Mouse (Mus musculus) liver, embryonic 15.5 days (tissue): Measurements from ENCODE around the gene Per2. TPM values are rescaled to one million over a fixed set of nuclear protein-coding genes. Genes with fewer than 3 reads are reported as not detected.
A peak's percentile ranks its signal among the peaks of the same experiment; 100 is the strongest.

Experiments
- ATAC-seq: fragments of 200-750 bp; cut with Nextera tagmentation; 2 replicates; pipeline ENCODE4 v1.8.0; 2017; ENCODE audit warnings: moderate number of reproducible peaks, mild to moderate bottlenecking, moderate library complexity; ENCODE audit not compliant: insufficient read depth
- H3K27ac ChIP-seq: fragments of 300-500 bp; sonication (generic); replicated peaks from 2 replicates; pipeline ENCODE4 v1.5.1; 2015; ENCODE audit warnings: mild to moderate bottlenecking, inconsistent platforms
- H3K27me3 ChIP-seq: fragments of 300-500 bp; sonication (generic); 2 replicates; pipeline ENCODE4 v1.6.1; 2015; ENCODE audit warnings: mild to moderate bottlenecking, inconsistent platforms
- H3K36me3 ChIP-seq: fragments of 300-500 bp; sonication (generic); replicated peaks from 2 replicates; pipeline ENCODE4 v1.6.1; 2015; ENCODE audit warnings: moderate library complexity, mild to moderate bottlenecking, inconsistent platforms
- H3K4me1 ChIP-seq: fragments of 300-500 bp; sonication (generic); replicated peaks from 2 replicates; pipeline ENCODE4 v1.6.1; 2015; ENCODE audit warnings: inconsistent platforms
- H3K4me2 ChIP-seq: fragments of 300-500 bp; sonication (generic); 2 replicates; pipeline ENCODE4 v1.6.1; 2015; ENCODE audit warnings: moderate library complexity, mild to moderate bottlenecking, inconsistent platforms
- H3K4me3 ChIP-seq: fragments of 300-500 bp; sonication (generic); replicated peaks from 2 replicates; pipeline ENCODE4 v1.5.1; 2015; ENCODE audit warnings: mild to moderate bottlenecking, inconsistent platforms
- H3K9ac ChIP-seq: fragments of 300-500 bp; sonication (generic); 2 replicates; pipeline ENCODE4 v1.6.1; 2015; ENCODE audit warnings: moderate library complexity, mild to moderate bottlenecking, inconsistent platforms
- H3K9me3 ChIP-seq: fragments of 300-500 bp; sonication (generic); replicated peaks from 2 replicates; pipeline ENCODE4 v1.6.1; 2016; ENCODE audit warnings: inconsistent platforms
- WGBS: fragments of 180-500 bp; shearing (Covaris S2); methylation state at CpG from one replicate; pipeline ENCODE4 v1.1.7; 2015; ENCODE audit warnings: mixed read lengths; ENCODE audit not compliant: insufficient replicate concordance; 5-methylcytosine and 5-hydroxymethylcytosine counted together
- polyA plus RNA-seq: library from polyadenylated mRNA; unstranded; fragments of >200 nt; fragmentation: Nextera tagmentation; extraction: Ambion mirVana; gene quantifications from 2 replicates; pipeline ENCODE4 v1.2.1, GENCODE M21; 2015

Per2 gene
- polyA plus RNA-seq, 1 experiment from 2014 or later, result 2.3 TPM

- 81% methylated on average over 8 of the region's 8 CpGs for WGBS
- H3K4me1 ChIP-seq, result peaks cover 18% of the 10 kb centered on the region
- no peak overlapping the region for H3K9ac ChIP-seq
- no peak overlapping the region for H3K4me2 ChIP-seq
- H3K36me3 ChIP-seq, result peaks cover 12% of the 10 kb centered on the region
- ATAC-seq, result no peak
- no peak overlapping the region for H3K4me3 ChIP-seq
- no peak overlapping the region for H3K27ac ChIP-seq
- H3K27me3 ChIP-seq, result no peaks in the 10 kb centered on the region
- H3K9me3 ChIP-seq, result no peaks in the 10 kb centered on the region
These were observed 24.2 kb downstream of the Per2 start for GRCm38 (mm10) chr1:91434905-91435304.

- H3K36me3 ChIP-seq, result peaks cover 29% of the 10 kb centered on the region
- no peak overlapping the region for H3K4me2 ChIP-seq
- ATAC-seq, result no peak
- H3K27me3 ChIP-seq, result no peaks in the 10 kb centered on the region
- no peak overlapping the region for H3K4me3 ChIP-seq
- H3K4me1 ChIP-seq, result no peaks in the 10 kb centered on the region
- no peak overlapping the region for H3K9ac ChIP-seq
- 73% methylated on average over 7 of the region's 7 CpGs for WGBS
- no peaks in the 10 kb centered on the region for H3K9me3 ChIP-seq
- H3K27ac ChIP-seq, result no peak overlapping the region
These were observed 28.4 kb downstream of the Per2 start for GRCm38 (mm10) chr1:91430761-91431160.

GRCm38 (mm10) chr1:91429212-91429611 is 29.9 kb downstream of the Per2 start:
- Histone ChIP-seq H3K27ac (no peak overlapping the region), H3K9ac (no peak overlapping the region), H3K4me2 (no peak overlapping the region), H3K9me3 (no peaks in the 10 kb centered on the region), H3K36me3 (peaks cover 34% of the 10 kb centered on the region), H3K27me3 (no peaks in the 10 kb centered on the region), H3K4me3 (no peak overlapping the region), H3K4me1 (no peaks in the 10 kb centered on the region)
- 80% methylated on average over 10 of the region's 10 CpGs for WGBS
- no peak for ATAC-seq

GRCm38 (mm10) chr1:91428614-91429013 is 30.5 kb downstream of the Per2 start:
- Histone ChIP-seq H3K4me2 (no peak overlapping the region), H3K27ac (no peak overlapping the region), H3K4me1 (no peaks in the 10 kb centered on the region), H3K27me3 (no peaks in the 10 kb centered on the region), H3K9ac (no peak overlapping the region), H3K36me3 (peaks cover 37% of the 10 kb centered on the region), H3K9me3 (no peaks in the 10 kb centered on the region), H3K4me3 (no peak overlapping the region)
- ATAC-seq, result no peak
- WGBS, result 31% methylated on average over 4 of the region's 4 CpGs

- Histone ChIP-seq H3K4me2 (no peak overlapping the region), H3K9ac (no peak overlapping the region), H3K27me3 (no peaks in the 10 kb centered on the region), H3K9me3 (no peaks in the 10 kb centered on the region), H3K36me3 (peaks cover 29% of the 10 kb centered on the region; the same call in 1 of the 2 replicates), H3K27ac (no peak overlapping the region), H3K4me1 (peaks cover under 1% of the 10 kb centered on the region; the same call in 1 of the 2 replicates), H3K4me3 (no peak overlapping the region)
- ATAC-seq, result no peak
- 63% methylated on average over 9 of the region's 9 CpGs for WGBS
These were observed 32.7 kb downstream of the Per2 start for GRCm38 (mm10) chr1:91426397-91426796.

GRCm38 (mm10) chr1:91420601-91421065 is 38.5 kb downstream of the Per2 start:
- H3K27me3 ChIP-seq, result no peaks in the 10 kb centered on the region
- ATAC-seq, result peak; percentile 16; the same call in 1 of the 2 replicates

GRCm38 (mm10) chr1:91419862-91420600 is 39.1 kb downstream of the Per2 start:
- Histone ChIP-seq H3K27me3 (no peaks in the 10 kb centered on the region), H3K9me3 (no peaks in the 10 kb centered on the region), H3K9ac (no peak overlapping the region), H3K4me2 (no peak overlapping the region), H3K4me1 (peaks cover 13% of the 10 kb centered on the region), H3K4me3 (no peak overlapping the region), H3K27ac (peak overlapping the region; percentile 45; the same call in 1 of the 2 replicates), H3K36me3 (peaks cover 9% of the 10 kb centered on the region)
- peak; percentile 53 for ATAC-seq
- 53% methylated on average over 10 of the region's 10 CpGs for WGBS

More at GRCm38 (mm10) chr1:91420601-91421065, 38.5 kb downstream of the Per2 start:
- Histone ChIP-seq H3K9me3 (no peaks in the 10 kb centered on the region), H3K36me3 (peaks cover 14% of the 10 kb centered on the region), H3K9ac (no peak overlapping the region), H3K4me1 (peaks cover 13% of the 10 kb centered on the region), H3K4me3 (no peak overlapping the region), H3K4me2 (no peak overlapping the region), H3K27ac (no peak overlapping the region)
- WGBS, result 67% methylated on average over 8 of the region's 8 CpGs

GRCm38 (mm10) chr1:91417991-91418390 is 41.1 kb downstream of the Per2 start:
- Histone ChIP-seq H3K4me3 (no peak overlapping the region), H3K9me3 (no peaks in the 10 kb centered on the region), H3K36me3 (peaks cover 6% of the 10 kb centered on the region), H3K27me3 (peaks cover 16% of the 10 kb centered on the region), H3K4me2 (no peak overlapping the region), H3K27ac (no peak overlapping the region), H3K9ac (no peak overlapping the region), H3K4me1 (peaks cover 28% of the 10 kb centered on the region)
- WGBS, result 44% methylated on average over 1 of the region's 1 CpGs
- no peak for ATAC-seq

- peaks cover 33% of the 10 kb centered on the region for H3K27me3 ChIP-seq
- WGBS, result 64% methylated on average over 5 of the region's 5 CpGs
- ATAC-seq, result no peak
- H3K4me1 ChIP-seq, result peaks cover 33% of the 10 kb centered on the region
- no peaks in the 10 kb centered on the region for H3K9me3 ChIP-seq
- H3K4me2 ChIP-seq, result no peak overlapping the region
- H3K4me3 ChIP-seq, result no peak overlapping the region
- H3K27ac ChIP-seq, result no peak overlapping the region
- H3K36me3 ChIP-seq, result peaks cover 6% of the 10 kb centered on the region
- no peak overlapping the region for H3K9ac ChIP-seq
These were observed 43.8 kb downstream of the Per2 start for GRCm38 (mm10) chr1:91415311-91415710.

- Histone ChIP-seq H3K27ac (no peak overlapping the region), H3K9me3 (no peaks in the 10 kb centered on the region), H3K4me2 (no peak overlapping the region), H3K9ac (no peak overlapping the region), H3K4me1 (peaks cover 30% of the 10 kb centered on the region), H3K36me3 (peaks cover 6% of the 10 kb centered on the region), H3K4me3 (no peak overlapping the region), H3K27me3 (peaks cover 33% of the 10 kb centered on the region)
- 73% methylated on average over 4 of the region's 4 CpGs for WGBS
- no peak for ATAC-seq
These were observed 44.2 kb downstream of the Per2 start for GRCm38 (mm10) chr1:91414903-91415302.

- Histone ChIP-seq H3K4me2 (peak within 1 kb of the TSS; percentile 97), H3K4me3 (peak within 1 kb of the TSS; percentile 76), H3K27me3 (peaks cover 33% of the 10 kb centered on the region), H3K27ac (peak within 1 kb of the TSS; percentile 67), H3K36me3 (peaks cover 6% of the 10 kb centered on the region), H3K4me1 (peaks cover 30% of the 10 kb centered on the region), H3K9me3 (no peaks in the 10 kb centered on the region), H3K9ac (peak within 1 kb of the TSS; percentile 70)
- ATAC-seq, result no peak
- WGBS, result under 1% methylated on average over 39 of the region's 39 CpGs
These were observed 45.1 kb downstream of the Per2 start, which contains the start of gene Hes6 for GRCm38 (mm10) chr1:91413898-91414594. TSS of gene Hes6 (minus strand) at chr1:91414038.
